Mouse (Mus musculus) granulocyte monocyte progenitor cell, adult 5-6 weeks (primary cell): ENCODE data around the gene Gemin5. TPM values are rescaled to one million over a fixed set of nuclear protein-coding genes. Genes with fewer than 3 reads are reported as not detected.
"Not testable (repeated sequence)": the region's sequence is repeated elsewhere in the genome, so short reads cannot be mapped to it uniquely, and the experiment has no call there.

Experiments
- ATAC-seq: replicated peaks from 2 replicates; pipeline ENCODE4 v1.8.0; 2016; ENCODE audit warnings: mild to moderate bottlenecking, moderate TSS enrichment, inconsistent platforms; ENCODE audit not compliant: poor library complexity, severe bottlenecking
- total RNA-seq, 2 experiments: library from RNA; stranded (forward) in 1 of 2; stranded (reverse) in 1 of 2; fragments of 200-712, 200-1000 nt in 1 of 2; fragments of >200 nt in 1 of 2; fragmentation: Nextera tagmentation in 1 of 2; gene quantifications; 2 replicates each; pipeline ENCODE4 v1.2.3; 2014 to 2017

Gemin5 gene
- total RNA-seq (2014; fragmentation: Nextera tagmentation), result 23.7 and 26.5 TPM in 2 replicates
- total RNA-seq (2017), result 29.6 and 31.4 TPM in 2 replicates

- peak; percentile 76 for ATAC-seq
Observed at GRCm38 (mm10) chr11:58168167-58168915, at the start of gene Gemin5. TSS of gene Gemin5 (minus strand) at chr11:58168539.

- no peak for ATAC-seq
Observed at GRCm38 (mm10) chr11:58216823-58217222, 48.5 kb upstream of the Gemin5 start.

GRCm38 (mm10) chr11:58215814-58216213 lies 47.5 kb upstream of the Gemin5 start:
- no peak for ATAC-seq

GRCm38 (mm10) chr11:58215049-58215430 lies 46.7 kb upstream of the Gemin5 start:
- not testable (repeated sequence) for ATAC-seq

GRCm38 (mm10) chr11:58214391-58215048 lies 46.2 kb upstream of the Gemin5 start:
- peak; percentile 90 for ATAC-seq

GRCm38 (mm10) chr11:58213673-58214342 lies 45.5 kb upstream of the Gemin5 start:
- ATAC-seq, result peak; percentile 36

- ATAC-seq, result no peak
Observed at GRCm38 (mm10) chr11:58211682-58212067, 43.3 kb upstream of the Gemin5 start.

GRCm38 (mm10) chr11:58211062-58211681 lies 42.8 kb upstream of the Gemin5 start:
- peak; percentile 40 for ATAC-seq

- ATAC-seq, result no peak
Observed at GRCm38 (mm10) chr11:58210321-58210886, 42.1 kb upstream of the Gemin5 start.

GRCm38 (mm10) chr11:58201052-58201451 lies 32.7 kb upstream of the Gemin5 start:
- no peak for ATAC-seq

GRCm38 (mm10) chr11:58200226-58200625 lies 31.9 kb upstream of the Gemin5 start:
- no peak for ATAC-seq

GRCm38 (mm10) chr11:58199229-58200037 lies 31.1 kb upstream of the Gemin5 start, which contains the start of the genes Igtp and Irgm2:
TSS of gene Igtp (plus strand) at chr11:58199556.
TSS of gene Irgm2 (plus strand) at chr11:58199618.
- ATAC-seq, result peak; percentile 98

- no peak for ATAC-seq
Observed at GRCm38 (mm10) chr11:58198663-58199062, 30.3 kb upstream of the Gemin5 start.

GRCm38 (mm10) chr11:58193860-58194520 lies 25.7 kb upstream of the Gemin5 start:
- ATAC-seq, result no peak

- no peak for ATAC-seq
Observed at GRCm38 (mm10) chr11:58193326-58193725, 25.0 kb upstream of the Gemin5 start.

GRCm38 (mm10) chr11:58189675-58190074 lies 21.3 kb upstream of the Gemin5 start:
- no peak for ATAC-seq

- peak; percentile 67 for ATAC-seq
Observed at GRCm38 (mm10) chr11:58183579-58183978, 15.2 kb upstream of the Gemin5 start.

- ATAC-seq, result no peak
Observed at GRCm38 (mm10) chr11:58180756-58181155, 12.4 kb upstream of the Gemin5 start.

GRCm38 (mm10) chr11:58179986-58180385 lies 11.6 kb upstream of the Gemin5 start:
- not testable (repeated sequence) for ATAC-seq
